Mouse (Mus musculus): ENCODE results near the gene Xrcc2.

GRCm38 (mm10) chr5:25723016-25723415, 17.4 kb upstream of the Xrcc2 start:
- TF ChIP-seq SMC3 (IDR thresholded peaks at IDR 0.05; ENCODE audit: low read depth, low read length) (no peak), GATA1 (IDR thresholded peaks at IDR 0.05; ENCODE audit: low read depth, low read length) (no peak), POLR2A (IDR thresholded peaks at IDR 0.05; ENCODE audit: control insufficient read depth in 1 of 2, insufficient read depth in 1 of 2, low read depth in 1 of 2, low read length in 2 of 2, poor library complexity in 1 of 2) (no peak), POLR2AphosphoS2 (IDR thresholded peaks at IDR 0.05; ENCODE audit: low read length) (no peak), ZNF384 (IDR thresholded peaks at IDR 0.05; ENCODE audit: low read depth, low read length) (no peak), CTCF (IDR thresholded peaks at IDR 0.05 in 2 of 3, conservative IDR thresholded peaks at IDR 0.05 in 1 of 3; ENCODE audit: control insufficient read depth in 1 of 3, insufficient read depth in 1 of 3, low read depth in 2 of 3, low read length in 3 of 3, poor library complexity in 1 of 3, severe bottlenecking in 1 of 3) (no peak), TCF12 (IDR thresholded peaks at IDR 0.05; ENCODE audit: low read depth, low read length) (no peak), SIN3A (IDR thresholded peaks at IDR 0.05; ENCODE audit: low read length) (no peak), ZKSCAN1 (IDR thresholded peaks at IDR 0.05; ENCODE audit: low read depth, low read length) (no peak), GABPA (IDR thresholded peaks at IDR 0.05; ENCODE audit: low read depth, low read length) (no peak), MAX (IDR thresholded peaks at IDR 0.05; ENCODE audit: low read length) (no peak)

All from MEL (cell line).